Mouse (Mus musculus): ENCODE measurements around the gene Ufc1. TPM values are rescaled to one million over a fixed set of nuclear protein-coding genes. Genes with fewer than 3 reads are reported as not detected.

The Ufc1 gene
- total and polyA plus RNA-seq, 3 experiments: 71.0 to 408 (median 101) TPM

GRCm38 (mm10) chr1:171240911-171241310, 53.9 kb downstream of the Ufc1 start:
- Histone ChIP-seq H3K4me1 (ENCODE audit: control insufficient read depth in 1 of 2, insufficient read depth in 2 of 2, low read length in 2 of 2) (peaks cover 0 to 6% of the 10 kb centered on the region in 2 experiments; a peak in 3 of 4 replicates), H3K4me3 (ENCODE audit: control insufficient read depth in 1 of 2, insufficient read depth in 1 of 2, low read depth in 2 of 2, low read length in 2 of 2) (no peak overlapping the region), H3K9me3 (replicated peaks; ENCODE audit: insufficient read depth, low read length) (no peaks in the 10 kb centered on the region), H3K27ac (ENCODE audit: control insufficient read depth, low read depth, low read length) (no peak overlapping the region), H3K9ac (ENCODE audit: control insufficient read depth, low read depth, low read length, poor library complexity, severe bottlenecking) (no peak overlapping the region), H3K27me3 (ENCODE audit: control insufficient read depth in 1 of 2, insufficient read depth in 2 of 2, low read length in 2 of 2) (no peaks in the 10 kb centered on the region), H3K79me2 (ENCODE audit: control insufficient read depth, insufficient read depth, low read length, poor library complexity) (peaks cover 2% of the 10 kb centered on the region), H3K36me3 (ENCODE audit: control insufficient read depth in 1 of 2, insufficient read depth in 2 of 2, low read length in 2 of 2) (peaks cover 4 to 8% of the 10 kb centered on the region in 2 experiments; a peak in 3 of 4 replicates)
- TF ChIP-seq CHD2 (IDR thresholded peaks at IDR 0.05; ENCODE audit: low read length): no peak
- no peak for TF ChIP-seq MXI1 (IDR thresholded peaks at IDR 0.05; ENCODE audit: low read depth, low read length)
- no peak for TF ChIP-seq RAD21 (IDR thresholded peaks at IDR 0.05; ENCODE audit: low read depth, low read length)
- no peak for TF ChIP-seq TCF12 (IDR thresholded peaks at IDR 0.05; ENCODE audit: low read depth, low read length)
- no peak for TF ChIP-seq JUND (IDR thresholded peaks at IDR 0.05; ENCODE audit: low read depth, low read length)
- no peak for DNase-seq (ENCODE audit: low read depth, low spot score)

GRCm38 (mm10) chr1:171239992-171240744, 54.7 kb downstream of the Ufc1 start:
- Histone ChIP-seq H3K4me1 (ENCODE audit: control insufficient read depth in 1 of 2, insufficient read depth in 2 of 2, low read length in 2 of 2) (peaks cover 0 to 2% of the 10 kb centered on the region in 2 experiments; a peak in 1 of 4 replicates), H3K9ac (ENCODE audit: control insufficient read depth, low read depth, low read length, poor library complexity, severe bottlenecking) (no peak overlapping the region), H3K4me3 (ENCODE audit: control insufficient read depth in 1 of 2, insufficient read depth in 1 of 2, low read depth in 2 of 2, low read length in 2 of 2) (no peak overlapping the region), H3K9me3 (replicated peaks; ENCODE audit: insufficient read depth, low read length) (no peaks in the 10 kb centered on the region), H3K36me3 (ENCODE audit: control insufficient read depth in 1 of 2, insufficient read depth in 2 of 2, low read length in 2 of 2) (peaks cover 4 to 7% of the 10 kb centered on the region in 2 experiments; a peak in 3 of 4 replicates), H3K79me2 (ENCODE audit: control insufficient read depth, insufficient read depth, low read length, poor library complexity) (no peaks in the 10 kb centered on the region), H3K27me3 (ENCODE audit: control insufficient read depth in 1 of 2, insufficient read depth in 2 of 2, low read length in 2 of 2) (no peaks in the 10 kb centered on the region), H3K27ac (ENCODE audit: control insufficient read depth, low read depth, low read length) (no peak overlapping the region)
- no peak for TF ChIP-seq USF2 (IDR thresholded peaks at IDR 0.05; ENCODE audit: borderline replicate concordance in 1 of 2, insufficient read depth in 1 of 2, low read depth in 1 of 2, low read length in 2 of 2)
- no peak for TF ChIP-seq CHD2 (IDR thresholded peaks at IDR 0.05; ENCODE audit: low read length)
- no peak for TF ChIP-seq TAL1 (IDR thresholded peaks at IDR 0.05; ENCODE audit: low read length)
- TF ChIP-seq ZMIZ1 (IDR thresholded peaks at IDR 0.05; ENCODE audit: low read depth, low read length): no peak
- no peak for TF ChIP-seq ZKSCAN1 (IDR thresholded peaks at IDR 0.05; ENCODE audit: low read depth, low read length)
- TF ChIP-seq POLR2AphosphoS5 (IDR thresholded peaks at IDR 0.05; ENCODE audit: borderline replicate concordance, low read depth, low read length): no peak
- TF ChIP-seq RAD21 (IDR thresholded peaks at IDR 0.05; ENCODE audit: low read depth, low read length): no peak
- TF ChIP-seq ELF1 (IDR thresholded peaks at IDR 0.05; ENCODE audit: low read depth, low read length): no peak
- no peak for TF ChIP-seq SMC3 (IDR thresholded peaks at IDR 0.05; ENCODE audit: low read depth, low read length)
- TF ChIP-seq MAZ (IDR thresholded peaks at IDR 0.05; ENCODE audit: low read depth, low read length): no peak
- TF ChIP-seq UBTF (IDR thresholded peaks at IDR 0.05; ENCODE audit: borderline replicate concordance, insufficient read depth, low read depth, low read length): no peak
- DNase-seq (ENCODE audit: low read depth, low spot score): no peak

Other genes starting within 250 kb of the Ufc1 start
- 0.39 and 0.62 TPM in 2 replicates for gene Fcgr3, start 230.1 kb downstream of the Ufc1 start, total RNA-seq (2012; rRNA removed)
- 1 to 10 TPM in 1 of 2 experiments, not detected in 1; 6.1 TPM for gene Fcgr3, start 230.1 kb downstream of the Ufc1 start, polyA plus RNA-seq (2012; ENCODE audit: insufficient read depth in 1 of 2, insufficient read length in 2 of 2, low read depth in 1 of 2, low replicate concordance in 2 of 2, missing spikeins in 1 of 2)
- 0.69 and 0.75 TPM in 2 replicates for gene Cfap126, start 181.1 kb downstream of the Ufc1 start, total RNA-seq (2012; rRNA removed)
- gene Cfap126, start 181.1 kb downstream of the Ufc1 start, polyA plus RNA-seq (2012; ENCODE audit: insufficient read depth in 1 of 2, insufficient read length in 2 of 2, low read depth in 1 of 2, low replicate concordance in 2 of 2, missing spikeins in 1 of 2): 1 to 10 TPM in 1 of 2 experiments, not detected in 1; 3.5 TPM
- 79.4 and 88.2 TPM in 2 replicates for gene Sdhc, start 144.4 kb downstream of the Ufc1 start, total RNA-seq (2012; rRNA removed)
- gene Sdhc, start 144.4 kb downstream of the Ufc1 start, polyA plus RNA-seq (2012; ENCODE audit: insufficient read depth in 1 of 2, insufficient read length in 2 of 2, low read depth in 1 of 2, low replicate concordance in 2 of 2, missing spikeins in 1 of 2): 100 to 1,000 TPM in 1 of 2 experiments, not detected in 1; 224 TPM
- gene Mpz, start 144.3 kb downstream of the Ufc1 start, total RNA-seq (2012; rRNA removed): 0.10 TPM in 1 of 2 replicates, not detected in the other
- under 1 TPM in 1 of 2 experiments, not detected in 1; 0.28 TPM for gene Mpz, start 144.3 kb downstream of the Ufc1 start, polyA plus RNA-seq (2012; ENCODE audit: insufficient read depth in 1 of 2, insufficient read length in 2 of 2, low read depth in 1 of 2, low replicate concordance in 2 of 2, missing spikeins in 1 of 2)
- not detected in 2 replicates for gene Pcp4l1, start 98.8 kb downstream of the Ufc1 start, total RNA-seq (2012; rRNA removed)
- gene Pcp4l1, start 98.8 kb downstream of the Ufc1 start, polyA plus RNA-seq (2012; ENCODE audit: insufficient read depth in 1 of 2, insufficient read length in 2 of 2, low read depth in 1 of 2, low replicate concordance in 2 of 2, missing spikeins in 1 of 2): not detected
- 1.4 and 1.7 TPM in 2 replicates for gene Nr1i3, start 81.1 kb downstream of the Ufc1 start, total RNA-seq (2012; rRNA removed)
- under 1 TPM in 1 of 2 experiments, not detected in 1; 0.24 TPM for gene Nr1i3, start 81.1 kb downstream of the Ufc1 start, polyA plus RNA-seq (2012; ENCODE audit: insufficient read depth in 1 of 2, insufficient read length in 2 of 2, low read depth in 1 of 2, low replicate concordance in 2 of 2, missing spikeins in 1 of 2)
- 38.0 and 40.7 TPM in 2 replicates for gene Tomm40l, start 72.5 kb downstream of the Ufc1 start, total RNA-seq (2012; rRNA removed)
- 10 to 100 TPM in 1 of 2 experiments, not detected in 1; 43.4 TPM for gene Tomm40l, start 72.5 kb downstream of the Ufc1 start, polyA plus RNA-seq (2012; ENCODE audit: insufficient read depth in 1 of 2, insufficient read length in 2 of 2, low read depth in 1 of 2, low replicate concordance in 2 of 2, missing spikeins in 1 of 2)
- gene Apoa2, start 70.0 kb downstream of the Ufc1 start, total RNA-seq (2012; rRNA removed): not detected in 2 replicates
- gene Apoa2, start 70.0 kb downstream of the Ufc1 start, polyA plus RNA-seq (2012; ENCODE audit: insufficient read depth in 1 of 2, insufficient read length in 2 of 2, low read depth in 1 of 2, low replicate concordance in 2 of 2, missing spikeins in 1 of 2): under 1 TPM in 1 of 2 experiments, not detected in 1; 0.15 TPM
- gene Fcer1g, start 60.7 kb downstream of the Ufc1 start, total RNA-seq (2012; rRNA removed): 0.36 and 0.62 TPM in 2 replicates
- gene Fcer1g, start 60.7 kb downstream of the Ufc1 start, polyA plus RNA-seq (2012; ENCODE audit: insufficient read depth in 1 of 2, insufficient read length in 2 of 2, low read depth in 1 of 2, low replicate concordance in 2 of 2, missing spikeins in 1 of 2): 1 to 10 TPM in 1 of 2 experiments, not detected in 1; 1.1 TPM
- gene Adamts4, start 44.6 kb downstream of the Ufc1 start, total RNA-seq (2012; rRNA removed): not detected in 2 replicates
- gene Adamts4, start 44.6 kb downstream of the Ufc1 start, polyA plus RNA-seq (2012; ENCODE audit: insufficient read depth in 1 of 2, insufficient read length in 2 of 2, low read depth in 1 of 2, low replicate concordance in 2 of 2, missing spikeins in 1 of 2): under 1 TPM in 1 of 2 experiments, not detected in 1; 0.03 TPM
- gene Ndufs2, start 43.6 kb downstream of the Ufc1 start, total RNA-seq (2012; rRNA removed): 164 and 169 TPM in 2 replicates
- 100 to 1,000 TPM; 292 to 415 TPM for gene Ndufs2, start 43.6 kb downstream of the Ufc1 start, polyA plus RNA-seq (2012; ENCODE audit: insufficient read depth in 1 of 2, insufficient read length in 2 of 2, low read depth in 1 of 2, low replicate concordance in 2 of 2, missing spikeins in 1 of 2)
- gene B4galt3, start 24.7 kb downstream of the Ufc1 start, total RNA-seq (2012; rRNA removed): 16.5 and 16.8 TPM in 2 replicates
- gene B4galt3, start 24.7 kb downstream of the Ufc1 start, polyA plus RNA-seq (2012; ENCODE audit: insufficient read depth in 1 of 2, insufficient read length in 2 of 2, low read depth in 1 of 2, low replicate concordance in 2 of 2, missing spikeins in 1 of 2): 10 to 100 TPM in 1 of 2 experiments, not detected in 1; 33.1 TPM
- 21.5 and 27.0 TPM in 2 replicates for gene Ppox, start 13.8 kb downstream of the Ufc1 start, total RNA-seq (2012; rRNA removed)
- gene Ppox, start 13.8 kb downstream of the Ufc1 start, polyA plus RNA-seq (2012; ENCODE audit: insufficient read depth in 1 of 2, insufficient read length in 2 of 2, low read depth in 1 of 2, low replicate concordance in 2 of 2, missing spikeins in 1 of 2): 10 to 100 TPM in 1 of 2 experiments, not detected in 1; 63.6 TPM
- gene Usp21, start 7.0 kb downstream of the Ufc1 start, total RNA-seq (2012; rRNA removed): 10.0 and 11.3 TPM in 2 replicates
- gene Usp21, start 7.0 kb downstream of the Ufc1 start, polyA plus RNA-seq (2012; ENCODE audit: insufficient read depth in 1 of 2, insufficient read length in 2 of 2, low read depth in 1 of 2, low replicate concordance in 2 of 2, missing spikeins in 1 of 2): 10 to 100 TPM in 1 of 2 experiments, not detected in 1; 66.4 TPM
- 24.9 and 28.7 TPM in 2 replicates for gene Dedd, start 34.1 kb upstream of the Ufc1 start, total RNA-seq (2012; rRNA removed)
- 10 to 100 TPM in 1 of 2 experiments, not detected in 1; 44.9 TPM for gene Dedd, start 34.1 kb upstream of the Ufc1 start, polyA plus RNA-seq (2012; ENCODE audit: insufficient read depth in 1 of 2, insufficient read length in 2 of 2, low read depth in 1 of 2, low replicate concordance in 2 of 2, missing spikeins in 1 of 2)
- gene Nit1, start 50.6 kb upstream of the Ufc1 start, total RNA-seq (2012; rRNA removed): 17.9 and 20.0 TPM in 2 replicates
- 10 to 100 TPM in 1 of 2 experiments, not detected in 1; 26.3 TPM for gene Nit1, start 50.6 kb upstream of the Ufc1 start, polyA plus RNA-seq (2012; ENCODE audit: insufficient read depth in 1 of 2, insufficient read length in 2 of 2, low read depth in 1 of 2, low replicate concordance in 2 of 2, missing spikeins in 1 of 2)
- 33.8 and 36.2 TPM in 2 replicates for gene Pfdn2, start 50.6 kb upstream of the Ufc1 start, total RNA-seq (2012; rRNA removed)
- 100 to 1,000 TPM in 1 of 2 experiments, not detected in 1; 329 TPM for gene Pfdn2, start 50.6 kb upstream of the Ufc1 start, polyA plus RNA-seq (2012; ENCODE audit: insufficient read depth in 1 of 2, insufficient read length in 2 of 2, low read depth in 1 of 2, low replicate concordance in 2 of 2, missing spikeins in 1 of 2)
- 0.08 and 0.10 TPM in 2 replicates for gene Klhdc9, start 65.8 kb upstream of the Ufc1 start, total RNA-seq (2012; rRNA removed)
- not detected for gene Klhdc9, start 65.8 kb upstream of the Ufc1 start, polyA plus RNA-seq (2012; ENCODE audit: insufficient read depth in 1 of 2, insufficient read length in 2 of 2, low read depth in 1 of 2, low replicate concordance in 2 of 2, missing spikeins in 1 of 2)
- gene Nectin4, start 75.1 kb upstream of the Ufc1 start, total RNA-seq (2012; rRNA removed): 0.04 TPM in 1 of 2 replicates, not detected in the other
- under 1 TPM in 1 of 2 experiments, not detected in 1; 0.15 TPM for gene Nectin4, start 75.1 kb upstream of the Ufc1 start, polyA plus RNA-seq (2012; ENCODE audit: insufficient read depth in 1 of 2, insufficient read length in 2 of 2, low read depth in 1 of 2, low replicate concordance in 2 of 2, missing spikeins in 1 of 2)
- gene Arhgap30, start 93.9 kb upstream of the Ufc1 start, total RNA-seq (2012; rRNA removed): 31.0 and 31.5 TPM in 2 replicates
- 10 to 100 TPM in 1 of 2 experiments, not detected in 1; 41.2 TPM for gene Arhgap30, start 93.9 kb upstream of the Ufc1 start, polyA plus RNA-seq (2012; ENCODE audit: insufficient read depth in 1 of 2, insufficient read length in 2 of 2, low read depth in 1 of 2, low replicate concordance in 2 of 2, missing spikeins in 1 of 2)
- 50.0 and 56.0 TPM in 2 replicates for gene Usf1, start 116.3 kb upstream of the Ufc1 start, total RNA-seq (2012; rRNA removed)
- 10 to 100 TPM in 1 of 2 experiments, not detected in 1; 55.0 TPM for gene Usf1, start 116.3 kb upstream of the Ufc1 start, polyA plus RNA-seq (2012; ENCODE audit: insufficient read depth in 1 of 2, insufficient read length in 2 of 2, low read depth in 1 of 2, low replicate concordance in 2 of 2, missing spikeins in 1 of 2)
- 0.49 and 0.50 TPM in 2 replicates for gene Tstd1, start 123.8 kb upstream of the Ufc1 start, total RNA-seq (2012; rRNA removed)
- 1 to 10 TPM in 1 of 2 experiments, not detected in 1; 1.4 TPM for gene Tstd1, start 123.8 kb upstream of the Ufc1 start, polyA plus RNA-seq (2012; ENCODE audit: insufficient read depth in 1 of 2, insufficient read length in 2 of 2, low read depth in 1 of 2, low replicate concordance in 2 of 2, missing spikeins in 1 of 2)
- 0.31 and 0.42 TPM in 2 replicates for gene F11r, start 142.5 kb upstream of the Ufc1 start, total RNA-seq (2012; rRNA removed)
- gene F11r, start 142.5 kb upstream of the Ufc1 start, polyA plus RNA-seq (2012; ENCODE audit: insufficient read depth in 1 of 2, insufficient read length in 2 of 2, low read depth in 1 of 2, low replicate concordance in 2 of 2, missing spikeins in 1 of 2): 1 to 10 TPM in 1 of 2 experiments, not detected in 1; 1.8 TPM
- 4.6 and 5.5 TPM in 2 replicates for gene Alyref2, start 208.5 kb upstream of the Ufc1 start, total RNA-seq (2012; rRNA removed)
- 1 to 10 TPM in 1 of 2 experiments, not detected in 1; 8.8 TPM for gene Alyref2, start 208.5 kb upstream of the Ufc1 start, polyA plus RNA-seq (2012; ENCODE audit: insufficient read depth in 1 of 2, insufficient read length in 2 of 2, low read depth in 1 of 2, low replicate concordance in 2 of 2, missing spikeins in 1 of 2)
- not detected in 2 replicates for gene Itln1, start 240.3 kb upstream of the Ufc1 start, total RNA-seq (2012; rRNA removed)
- gene Itln1, start 240.3 kb upstream of the Ufc1 start, polyA plus RNA-seq (2012; ENCODE audit: insufficient read depth in 1 of 2, insufficient read length in 2 of 2, low read depth in 1 of 2, low replicate concordance in 2 of 2, missing spikeins in 1 of 2): not detected

All from MEL (cell line).